Mouse (Mus musculus) right cerebral cortex, postnatal 10 days (tissue): ENCODE results near the gene Evc.

Experiments
- DNase-seq, 2 experiments: peaks; one replicate each; pipeline ENCODE4 v3.0.0; 2021; ENCODE audit warnings: low spot score in 2 of 2

The Evc gene

GRCm38 (mm10) chr5:37336485-37337105 lies at the start of gene Evc:
TSS of gene Evc (minus strand) at chr5:37336894.
- DNase-seq = peak; percentile 41 to 62

GRCm38 (mm10) chr5:37383570-37383969 lies 46.9 kb upstream of the Evc start:
- DNase-seq = peak in 1 of 2 experiments; percentile 17

GRCm38 (mm10) chr5:37380641-37381040 lies 43.9 kb upstream of the Evc start:
- peak in 1 of 2 experiments; percentile 36 for DNase-seq

GRCm38 (mm10) chr5:37377376-37377775 lies 40.7 kb upstream of the Evc start:
- peak; percentile 30 to 47 for DNase-seq

GRCm38 (mm10) chr5:37368796-37369195 lies 32.1 kb upstream of the Evc start:
- DNase-seq = peak; percentile 46 to 60

GRCm38 (mm10) chr5:37365751-37366150 lies 29.1 kb upstream of the Evc start:
- no peak for DNase-seq

- no peak for DNase-seq
These were observed 26.6 kb upstream of the Evc start for GRCm38 (mm10) chr5:37363284-37363683.

- DNase-seq = no peak
These were observed 25.9 kb upstream of the Evc start for GRCm38 (mm10) chr5:37362618-37363017.

GRCm38 (mm10) chr5:37356027-37356426 lies 19.3 kb upstream of the Evc start:
- no peak for DNase-seq

- DNase-seq = peak in 1 of 2 experiments; percentile 41
These were observed 17.7 kb upstream of the Evc start for GRCm38 (mm10) chr5:37354385-37354784.

- DNase-seq = no peak
These were observed 15.1 kb upstream of the Evc start for GRCm38 (mm10) chr5:37351791-37352190.

GRCm38 (mm10) chr5:37343962-37344361 lies 7.3 kb upstream of the Evc start:
- no peak for DNase-seq

GRCm38 (mm10) chr5:37338288-37338687 lies 1.6 kb upstream of the Evc start, which contains the start of gene Evc2:
TSS of gene Evc2 (plus strand) at chr5:37338499.
- DNase-seq = peak; percentile 85

- DNase-seq = no peak
These were observed 1.0 kb upstream of the Evc start for GRCm38 (mm10) chr5:37337696-37338095.

- DNase-seq = no peak
These were observed 1.6 kb downstream of the Evc start for GRCm38 (mm10) chr5:37335061-37335460.

- no peak for DNase-seq
These were observed 4.6 kb downstream of the Evc start for GRCm38 (mm10) chr5:37332066-37332465.

- no peak for DNase-seq
These were observed 5.6 kb downstream of the Evc start for GRCm38 (mm10) chr5:37331133-37331505.

- DNase-seq = no peak
These were observed 6.1 kb downstream of the Evc start for GRCm38 (mm10) chr5:37330449-37331132.

GRCm38 (mm10) chr5:37326675-37327074 lies 10.0 kb downstream of the Evc start:
- no peak for DNase-seq

GRCm38 (mm10) chr5:37320761-37321160 lies 15.9 kb downstream of the Evc start:
- no peak for DNase-seq

- peak; percentile 66 to 74 for DNase-seq
These were observed 16.5 kb downstream of the Evc start for GRCm38 (mm10) chr5:37320174-37320573.

- DNase-seq = no peak
These were observed 18.0 kb downstream of the Evc start for GRCm38 (mm10) chr5:37318715-37319114.

- no peak for DNase-seq
These were observed 23.5 kb downstream of the Evc start for GRCm38 (mm10) chr5:37312980-37313722.
